Mouse (Mus musculus): ENCODE measurements around the gene Cd52.

DNA sequence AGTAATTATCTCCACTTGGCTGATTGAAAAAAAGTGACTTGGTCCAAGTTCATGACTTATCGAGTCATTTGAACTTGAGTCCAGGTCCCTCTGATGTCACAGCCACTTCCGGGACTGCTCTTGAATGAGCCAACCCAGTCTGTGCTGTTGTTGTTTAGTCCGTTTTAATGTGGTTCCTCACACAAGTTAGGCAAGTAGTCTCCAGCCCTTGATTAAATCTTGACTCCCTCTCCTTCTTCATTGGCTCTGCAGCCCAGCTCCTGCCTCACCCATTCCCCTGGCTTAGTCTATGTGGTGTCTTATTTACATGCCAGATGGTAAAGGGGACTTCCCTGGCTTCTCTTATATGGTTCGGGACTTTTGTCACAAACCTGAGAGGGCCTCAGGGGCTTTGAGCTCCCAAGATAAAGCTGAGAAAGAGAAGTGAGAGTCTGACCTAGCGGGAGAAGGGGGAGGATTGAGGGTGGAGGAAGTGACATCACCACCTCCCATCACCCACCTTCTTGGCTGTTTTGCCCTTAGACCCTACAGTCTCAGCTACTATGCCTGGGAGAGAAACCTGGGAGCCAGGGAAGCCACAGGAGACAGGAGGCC, 2.2 kb upstream of the Cd52 start:
- no peak for TF ChIP-seq CTCF (IDR thresholded peaks at IDR 0.05)
- TF ChIP-seq POLR2A (IDR thresholded peaks at IDR 0.05; ENCODE audit: insufficient read depth, low read depth, low read length) = no peak

Measured in heart, adult 2 months (tissue).